Mouse (Mus musculus): Measurements from ENCODE around the gene Pcyt2.
A peak's percentile ranks its signal among the peaks of the same experiment; 100 is the strongest.

DNA sequence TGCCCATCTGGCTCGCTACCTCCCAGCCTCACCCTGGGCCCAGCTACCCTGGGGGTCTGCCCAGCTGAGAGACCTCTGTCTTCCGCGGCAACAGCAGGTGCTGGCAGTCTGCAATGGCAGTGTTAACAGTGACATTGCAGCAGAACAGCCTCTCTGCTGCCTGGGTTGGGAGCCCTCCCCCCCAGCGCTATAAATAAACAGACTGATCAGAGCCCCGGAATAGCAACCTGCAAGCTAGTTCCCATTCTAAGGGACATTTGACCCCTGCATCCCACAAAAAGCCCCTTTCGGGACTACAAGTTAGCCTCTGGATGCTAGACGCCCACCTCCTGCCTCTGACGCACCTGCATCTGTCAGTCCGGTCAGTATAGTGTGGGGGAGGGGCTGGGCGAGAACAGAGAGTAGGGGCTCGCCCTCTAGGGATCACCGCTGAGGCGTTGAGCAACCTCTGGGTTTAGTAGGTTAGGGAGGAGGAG is 30.3 kb upstream of the Pcyt2 start, which contains the start of gene Myadml2:
- no peak for TF ChIP-seq CTCF (IDR thresholded peaks at IDR 0.05)
- no peak for TF ChIP-seq EP300 (IDR thresholded peaks at IDR 0.05; ENCODE audit: insufficient read depth, low read depth, low read length)
- peak; percentile 74; the same call in 1 of the 2 replicates for TF ChIP-seq POLR2A (IDR thresholded peaks at IDR 0.05; ENCODE audit: insufficient read depth, low read depth, low read length)

Measured in heart, adult 2 months (tissue).